Mouse (Mus musculus) heart, postnatal 0 days (tissue): ENCODE data around the gene H2al1f.

Experiments used
- CTCF ChIP-seq: IDR thresholded peaks from 2 replicates; pipeline ENCODE4 v1.5.1; 2016; ENCODE audit warnings: antibody characterized with exemption, control low read depth, low read depth
- EP300 ChIP-seq: IDR thresholded peaks from 2 replicates; pipeline ENCODE4 v1.6.1; 2016; ENCODE audit warnings: antibody characterized with exemption, low read depth

DNA sequence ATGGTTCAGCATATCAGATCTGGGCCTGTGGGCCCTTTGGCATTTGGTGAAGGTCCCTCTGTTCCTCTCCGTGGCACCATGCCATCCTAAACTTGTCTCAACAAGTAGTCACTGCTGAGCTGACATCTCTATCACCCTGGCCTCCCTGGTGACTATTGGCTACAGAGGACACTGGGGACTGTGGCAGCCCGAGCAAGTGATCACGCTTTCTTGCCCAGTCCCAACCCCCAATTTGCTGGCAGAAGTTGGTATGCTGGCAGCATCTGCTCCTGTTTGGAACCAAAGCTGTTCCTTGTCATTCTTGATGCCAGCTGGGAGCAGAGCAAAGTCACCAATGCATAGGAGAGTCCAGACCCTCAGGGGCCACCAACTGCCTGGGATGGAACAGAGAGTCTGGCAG is 45.9 kb upstream of the H2al1f start:
- TF ChIP-seq CTCF (no peak), EP300 (no peak)
